Mouse (Mus musculus): ENCODE measurements around the gene C1rl. TPM values are rescaled to one million over a fixed set of nuclear protein-coding genes. Genes with fewer than 3 reads are reported as not detected.

Gene C1rl
- 0.42 and 0.56 TPM in 2 replicates for polyA plus RNA-seq (2015; fragmentation: Nextera tagmentation; extraction: Ambion mirVana)

DNA sequence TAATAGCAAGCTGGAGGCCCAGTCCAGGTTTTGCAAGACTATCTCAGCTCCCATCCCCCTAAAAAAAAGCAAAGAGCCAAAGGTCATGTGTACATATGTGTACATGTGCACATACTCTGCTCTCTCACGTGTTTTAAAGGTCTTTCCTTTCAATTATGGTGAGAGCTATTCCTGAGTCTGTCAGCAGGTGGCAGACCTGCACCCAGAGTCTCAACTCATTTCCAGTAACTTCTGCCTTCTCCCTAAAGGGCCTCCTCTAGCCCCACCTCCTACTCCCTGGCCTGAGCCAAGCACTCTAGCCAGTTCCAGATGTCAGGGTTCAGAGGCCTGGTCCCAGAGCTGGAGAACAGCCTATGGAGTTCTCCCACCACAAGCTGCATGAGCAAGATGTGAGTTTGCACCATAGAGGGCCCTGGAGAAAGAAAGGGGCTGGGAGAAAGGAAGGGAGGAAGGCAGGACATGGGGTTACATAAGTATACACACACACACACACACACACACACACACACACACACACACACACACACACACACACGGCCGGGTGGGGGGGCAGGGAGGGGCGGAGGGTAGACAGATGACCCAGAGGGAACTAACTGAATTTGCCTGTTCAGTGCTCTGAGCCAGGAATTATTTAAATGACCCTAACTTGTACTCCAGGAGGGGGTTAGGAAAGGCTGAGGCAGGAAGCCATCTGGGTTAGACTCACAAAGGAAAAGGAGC, at the start of gene C1rl:
Gene C1rl, plus strand, starts transcription at position 272 of the 720 bp plus-strand sequence.
- no peak within 1 kb of the TSS for H3K9ac ChIP-seq
- 33% methylated on average over 3 of the region's 4 CpGs for WGBS
- H3K4me1 ChIP-seq (replicated peaks) = peaks cover 3% of the 10 kb centered on the region; the same call in 1 of the 2 replicates
- peak; percentile 73 for ATAC-seq (replicated peaks; ENCODE audit: insufficient number of reproducible peaks, insufficient read depth, low FRiP score, low read depth)
- no peak within 1 kb of the TSS for H3K4me3 ChIP-seq
- no peaks in the 10 kb centered on the region for H3K9me3 ChIP-seq (replicated peaks)
- H3K36me3 ChIP-seq = no peaks in the 10 kb centered on the region
- no peak within 1 kb of the TSS for H3K27ac ChIP-seq
- no peaks in the 10 kb centered on the region for H3K27me3 ChIP-seq
- H3K4me2 ChIP-seq = no peak within 1 kb of the TSS

DNA sequence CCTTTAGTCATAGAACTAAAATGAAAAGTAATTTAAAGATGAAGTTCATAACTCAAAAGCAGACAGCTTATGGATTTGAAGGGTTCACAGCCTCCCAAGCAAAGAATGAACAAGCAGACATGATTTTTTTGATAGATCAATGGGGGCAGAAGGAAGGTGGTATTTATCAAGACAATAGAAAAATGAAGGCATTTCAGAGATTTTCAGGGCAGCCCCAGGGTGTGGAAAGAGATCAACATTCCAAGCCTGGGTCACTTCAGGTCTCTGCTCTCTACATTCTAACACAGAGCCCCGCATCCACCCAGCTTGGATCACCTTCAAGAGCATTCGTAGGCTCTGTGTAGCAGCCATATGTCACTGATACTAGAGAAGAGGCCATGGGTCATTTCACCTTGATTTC, 49.6 kb upstream of the C1rl start:
- H3K4me1 ChIP-seq (replicated peaks) = no peaks in the 10 kb centered on the region
- no peak for ATAC-seq (replicated peaks; ENCODE audit: insufficient number of reproducible peaks, insufficient read depth, low FRiP score, low read depth)
- H3K9me3 ChIP-seq (replicated peaks) = no peaks in the 10 kb centered on the region
- no peak overlapping the region for H3K4me3 ChIP-seq
- no peaks in the 10 kb centered on the region for H3K27me3 ChIP-seq
- no peak overlapping the region for H3K4me2 ChIP-seq
- no peaks in the 10 kb centered on the region for H3K36me3 ChIP-seq
- H3K27ac ChIP-seq = no peak overlapping the region
- no peak overlapping the region for H3K9ac ChIP-seq
- WGBS = 80% methylated on average over 2 of the region's 2 CpGs

DNA sequence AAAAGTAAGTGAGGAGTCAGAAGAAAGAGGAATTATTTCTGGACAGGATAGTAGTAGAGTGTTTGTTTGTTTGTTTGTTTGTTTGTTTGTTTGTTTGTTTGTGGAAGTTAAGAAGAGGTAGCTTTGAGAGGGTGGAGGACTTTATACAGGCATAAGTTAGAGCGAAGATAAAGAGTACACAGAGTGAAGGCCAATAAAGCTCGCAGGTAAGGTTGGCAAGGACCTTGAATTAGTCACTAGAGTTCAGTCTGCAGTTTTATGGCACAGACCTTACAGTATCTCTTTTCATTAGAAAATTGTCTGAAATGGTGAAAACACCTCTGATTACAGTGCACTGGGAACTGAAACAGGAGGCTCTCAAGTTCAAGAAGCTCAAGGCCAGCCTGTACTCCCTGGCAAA, 46.9 kb upstream of the C1rl start:
- H3K4me3 ChIP-seq = no peak overlapping the region
- H3K27ac ChIP-seq = no peak overlapping the region
- no peak for ATAC-seq (replicated peaks; ENCODE audit: insufficient number of reproducible peaks, insufficient read depth, low FRiP score, low read depth)
- H3K9me3 ChIP-seq (replicated peaks) = no peaks in the 10 kb centered on the region
- H3K4me2 ChIP-seq = no peak overlapping the region
- no peaks in the 10 kb centered on the region for H3K36me3 ChIP-seq
- H3K4me1 ChIP-seq (replicated peaks) = no peaks in the 10 kb centered on the region
- 81% methylated on average over 2 of the region's 2 CpGs for WGBS
- H3K9ac ChIP-seq = no peak overlapping the region
- H3K27me3 ChIP-seq = no peaks in the 10 kb centered on the region

DNA sequence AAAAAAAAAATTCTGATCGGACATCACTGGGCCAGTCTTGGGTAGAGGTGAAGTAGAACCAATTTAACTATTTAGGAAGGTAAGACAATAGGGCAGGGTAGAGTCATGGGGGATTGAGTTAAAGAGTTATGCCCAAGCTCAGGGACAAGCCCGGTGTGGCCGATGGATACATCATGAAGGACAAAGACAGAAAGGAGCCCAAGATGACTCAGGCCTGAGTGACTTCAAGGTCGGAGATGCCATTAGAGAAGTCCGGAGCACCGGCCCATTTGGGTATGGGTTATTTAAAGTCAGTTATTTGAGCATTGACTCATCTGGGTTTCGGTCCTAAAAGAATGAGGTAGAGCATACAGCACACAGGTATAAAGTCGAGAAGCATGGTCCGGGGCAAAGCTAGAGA, 46.5 kb upstream of the C1rl start:
- 91% methylated on average over 9 of the region's 9 CpGs for WGBS
- Histone ChIP-seq H3K27me3 (no peaks in the 10 kb centered on the region), H3K4me1 (replicated peaks) (no peaks in the 10 kb centered on the region), H3K27ac (no peak overlapping the region), H3K9ac (no peak overlapping the region), H3K36me3 (no peaks in the 10 kb centered on the region), H3K4me2 (no peak overlapping the region), H3K4me3 (no peak overlapping the region), H3K9me3 (replicated peaks) (no peaks in the 10 kb centered on the region)
- ATAC-seq (replicated peaks; ENCODE audit: insufficient number of reproducible peaks, insufficient read depth, low FRiP score, low read depth) = no peak

DNA sequence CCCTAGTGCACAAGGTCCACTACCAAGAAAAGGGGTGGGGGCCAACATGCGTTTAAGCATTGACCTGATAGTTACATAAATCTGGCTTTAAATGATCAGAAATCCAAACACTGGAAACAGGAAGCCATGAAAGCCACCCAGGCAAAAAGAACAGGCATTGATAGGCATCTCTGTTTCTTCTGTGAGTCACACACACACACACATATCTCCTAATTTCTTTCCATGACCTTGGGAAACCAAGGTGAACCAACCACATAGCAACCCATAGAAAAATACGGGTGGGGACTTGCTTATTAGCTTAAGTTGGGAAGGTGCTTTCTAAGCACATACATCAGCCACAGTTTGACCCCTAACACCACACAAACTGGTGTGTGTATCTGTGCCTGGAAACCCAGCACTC, 45.6 kb upstream of the C1rl start:
- 80% methylated on average over 2 of the region's 2 CpGs for WGBS
- Histone ChIP-seq H3K9ac (no peak overlapping the region), H3K4me1 (replicated peaks) (no peaks in the 10 kb centered on the region)

DNA sequence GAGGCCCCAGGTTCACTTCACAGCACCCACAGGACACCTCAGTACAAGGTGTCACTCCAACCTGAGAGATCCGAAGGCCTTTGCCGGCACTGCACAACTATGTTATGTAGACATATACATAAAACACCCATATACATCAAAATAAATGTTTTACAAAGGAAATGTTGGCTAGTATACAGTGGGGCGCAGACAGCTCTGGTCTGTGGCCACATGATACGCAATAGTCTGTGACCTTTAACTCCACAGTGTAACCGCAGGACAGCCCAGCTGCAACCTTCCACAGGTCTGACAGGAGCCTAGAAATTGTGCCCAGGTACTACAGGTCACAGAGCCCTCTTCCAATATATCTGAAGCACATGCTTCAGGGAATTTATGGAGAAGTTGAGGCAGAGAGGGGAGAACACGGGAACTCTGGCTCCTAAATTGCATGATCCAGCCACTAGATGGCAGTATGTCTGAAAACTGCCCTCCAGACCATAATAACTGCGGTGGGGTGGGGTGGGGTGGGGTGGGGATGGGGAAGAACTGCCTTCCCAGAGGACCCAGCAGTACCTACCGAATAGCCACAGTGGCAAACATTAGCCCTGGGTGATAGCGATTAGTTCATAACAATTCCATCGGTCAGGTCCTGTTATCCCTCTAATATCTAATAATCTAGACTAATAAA, 44.6 kb upstream of the C1rl start:
- no peak overlapping the region for H3K4me3 ChIP-seq
- no peaks in the 10 kb centered on the region for H3K9me3 ChIP-seq (replicated peaks)
- H3K4me2 ChIP-seq = no peak overlapping the region
- H3K4me1 ChIP-seq (replicated peaks) = no peaks in the 10 kb centered on the region
- no peak for ATAC-seq (replicated peaks; ENCODE audit: insufficient number of reproducible peaks, insufficient read depth, low FRiP score, low read depth)
- no peaks in the 10 kb centered on the region for H3K27me3 ChIP-seq
- H3K27ac ChIP-seq = no peak overlapping the region
- no peaks in the 10 kb centered on the region for H3K36me3 ChIP-seq
- WGBS = 71% methylated on average over 10 of the region's 10 CpGs
- H3K9ac ChIP-seq = no peak overlapping the region

More for the DNA sequence above, 45.6 kb upstream of the C1rl start:
- Histone ChIP-seq H3K36me3 (no peaks in the 10 kb centered on the region), H3K4me2 (no peak overlapping the region), H3K4me3 (no peak overlapping the region), H3K27ac (no peak overlapping the region), H3K27me3 (no peaks in the 10 kb centered on the region), H3K9me3 (replicated peaks) (no peaks in the 10 kb centered on the region)
- ATAC-seq (replicated peaks; ENCODE audit: insufficient number of reproducible peaks, insufficient read depth, low FRiP score, low read depth) = no peak

DNA sequence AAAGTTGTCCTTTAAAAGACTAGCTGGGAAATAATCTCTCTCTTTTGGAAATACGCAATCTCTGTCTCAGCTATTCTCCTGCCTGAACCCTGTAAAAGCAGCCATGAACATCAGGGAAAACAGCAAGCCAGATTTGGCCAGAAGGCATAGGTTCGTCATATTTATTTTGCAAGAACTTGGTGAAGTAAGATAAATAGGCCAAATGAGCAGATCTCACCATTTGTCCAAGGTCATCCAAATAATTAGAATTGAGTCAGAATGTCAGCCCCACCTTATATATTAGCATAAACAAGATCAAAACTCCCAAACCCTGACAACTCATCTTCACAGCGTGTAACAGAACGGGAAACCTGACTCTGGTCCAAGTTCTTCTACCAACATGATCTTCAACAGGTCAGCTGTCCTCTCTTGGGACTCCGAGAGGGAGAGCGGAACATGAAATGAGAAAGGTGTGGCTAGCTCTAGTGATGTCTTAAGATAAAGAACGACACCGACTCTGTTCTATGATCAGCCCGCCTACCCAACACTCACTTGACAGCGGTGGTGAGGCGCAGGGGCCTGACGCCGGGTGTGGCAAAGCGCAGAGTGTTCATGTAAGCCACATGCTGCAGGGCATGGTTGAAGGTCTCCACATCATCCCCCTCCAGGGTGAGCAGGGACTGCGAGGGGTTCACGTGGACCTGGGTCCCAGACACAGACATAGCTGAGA, 43.8 kb upstream of the C1rl start:
- Histone ChIP-seq H3K9me3 (replicated peaks) (no peaks in the 10 kb centered on the region), H3K27ac (no peak overlapping the region), H3K9ac (no peak overlapping the region), H3K4me3 (no peak overlapping the region), H3K4me1 (replicated peaks) (no peaks in the 10 kb centered on the region), H3K27me3 (no peaks in the 10 kb centered on the region), H3K36me3 (no peaks in the 10 kb centered on the region), H3K4me2 (no peak overlapping the region)
- WGBS = 87% methylated on average over 16 of the region's 16 CpGs
- no peak for ATAC-seq (replicated peaks; ENCODE audit: insufficient number of reproducible peaks, insufficient read depth, low FRiP score, low read depth)

DNA sequence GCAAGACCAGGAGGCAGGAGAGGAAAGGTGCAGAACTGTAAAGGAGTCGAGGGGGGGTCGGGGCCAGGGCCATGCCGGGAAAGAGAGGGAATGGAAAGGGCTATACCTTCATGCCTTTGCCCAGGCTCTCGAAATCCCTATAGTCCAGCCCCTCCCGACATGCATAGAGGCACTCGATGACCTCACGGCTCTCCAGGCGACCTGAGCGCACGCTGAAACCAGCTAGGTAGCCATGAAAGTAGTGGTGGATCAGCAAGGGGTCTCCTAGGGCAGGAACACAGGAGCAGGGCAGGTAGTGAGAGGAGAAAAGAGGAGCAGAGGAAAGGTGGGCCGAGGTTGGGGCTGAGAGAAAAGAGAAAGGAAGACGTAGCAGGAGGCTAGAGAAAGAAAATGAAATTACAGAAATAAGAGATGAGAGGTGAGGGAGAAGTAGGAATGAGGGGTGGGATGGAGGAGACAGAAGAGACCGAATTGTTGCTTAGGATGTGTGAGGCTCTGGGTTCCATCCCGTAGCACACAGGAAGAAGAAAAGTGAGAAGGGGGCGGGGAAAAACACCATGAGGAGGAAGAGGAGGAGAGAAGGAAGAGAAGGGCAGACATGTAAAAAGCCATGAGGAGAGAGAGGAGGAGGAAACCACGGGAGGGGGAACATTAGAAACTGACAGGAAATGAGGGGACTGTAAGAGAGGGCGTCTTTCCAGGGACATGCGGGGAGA, 43.1 kb upstream of the C1rl start:
- Histone ChIP-seq H3K27ac (no peak overlapping the region), H3K4me3 (no peak overlapping the region), H3K9ac (no peak overlapping the region), H3K36me3 (no peaks in the 10 kb centered on the region), H3K4me1 (replicated peaks) (no peaks in the 10 kb centered on the region), H3K9me3 (replicated peaks) (no peaks in the 10 kb centered on the region), H3K27me3 (no peaks in the 10 kb centered on the region), H3K4me2 (no peak overlapping the region)
- no peak for ATAC-seq (replicated peaks; ENCODE audit: insufficient number of reproducible peaks, insufficient read depth, low FRiP score, low read depth)
- WGBS = 77% methylated on average over 18 of the region's 18 CpGs

DNA sequence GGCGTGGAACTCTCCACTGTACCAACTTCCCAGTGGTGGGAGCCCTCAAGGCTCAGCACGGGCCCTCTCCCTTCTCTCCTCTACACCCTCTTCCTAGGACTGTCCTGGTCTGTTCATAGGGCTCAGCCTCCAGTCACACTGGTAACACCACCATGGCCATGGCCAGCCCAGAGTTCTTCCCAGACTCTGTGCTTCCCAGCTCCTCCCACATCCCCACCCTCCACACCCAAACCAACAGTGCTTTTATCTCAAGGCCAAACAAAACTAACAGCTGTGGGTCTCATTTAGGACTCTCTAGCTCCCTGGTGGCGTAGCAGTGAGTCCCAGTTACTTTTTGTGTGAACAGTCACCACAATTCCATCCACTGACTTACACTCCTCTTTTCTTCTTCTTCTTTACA, 40.9 kb upstream of the C1rl start:
- WGBS = 61% methylated on average over 3 of the region's 3 CpGs

DNA sequence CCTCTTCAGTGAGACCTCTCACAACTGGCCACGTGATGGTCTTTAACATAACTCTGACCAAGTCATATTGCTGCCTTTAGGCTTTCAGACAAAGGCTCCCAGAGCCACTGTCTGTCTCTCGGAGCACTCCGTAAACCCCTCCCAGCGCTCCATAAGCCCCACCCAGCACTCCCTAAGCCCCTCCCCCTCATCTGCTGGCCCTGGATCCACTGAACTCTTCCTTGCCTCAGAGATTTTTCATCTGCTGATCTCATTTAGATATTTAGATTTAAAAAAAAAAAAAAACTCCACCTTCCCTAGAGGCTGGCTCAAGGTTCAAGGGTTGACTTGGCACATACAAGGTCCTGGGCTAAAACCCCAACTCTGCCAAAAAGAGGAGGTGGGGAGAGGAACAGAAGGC, 39.2 kb upstream of the C1rl start:
- no peak overlapping the region for H3K4me3 ChIP-seq
- WGBS = 51% methylated on average over 4 of the region's 4 CpGs
- no peak for ATAC-seq (replicated peaks; ENCODE audit: insufficient number of reproducible peaks, insufficient read depth, low FRiP score, low read depth)
- no peaks in the 10 kb centered on the region for H3K9me3 ChIP-seq (replicated peaks)
- no peaks in the 10 kb centered on the region for H3K27me3 ChIP-seq
- H3K36me3 ChIP-seq = no peaks in the 10 kb centered on the region
- H3K4me1 ChIP-seq (replicated peaks) = no peaks in the 10 kb centered on the region
- H3K27ac ChIP-seq = no peak overlapping the region
- no peak overlapping the region for H3K9ac ChIP-seq
- no peak overlapping the region for H3K4me2 ChIP-seq

More for the DNA sequence above, 40.9 kb upstream of the C1rl start:
- no peaks in the 10 kb centered on the region for H3K36me3 ChIP-seq
- H3K4me3 ChIP-seq = no peak overlapping the region
- H3K27me3 ChIP-seq = no peaks in the 10 kb centered on the region
- no peaks in the 10 kb centered on the region for H3K9me3 ChIP-seq (replicated peaks)
- ATAC-seq (replicated peaks; ENCODE audit: insufficient number of reproducible peaks, insufficient read depth, low FRiP score, low read depth) = no peak
- no peaks in the 10 kb centered on the region for H3K4me1 ChIP-seq (replicated peaks)
- no peak overlapping the region for H3K9ac ChIP-seq
- H3K27ac ChIP-seq = no peak overlapping the region
- no peak overlapping the region for H3K4me2 ChIP-seq

DNA sequence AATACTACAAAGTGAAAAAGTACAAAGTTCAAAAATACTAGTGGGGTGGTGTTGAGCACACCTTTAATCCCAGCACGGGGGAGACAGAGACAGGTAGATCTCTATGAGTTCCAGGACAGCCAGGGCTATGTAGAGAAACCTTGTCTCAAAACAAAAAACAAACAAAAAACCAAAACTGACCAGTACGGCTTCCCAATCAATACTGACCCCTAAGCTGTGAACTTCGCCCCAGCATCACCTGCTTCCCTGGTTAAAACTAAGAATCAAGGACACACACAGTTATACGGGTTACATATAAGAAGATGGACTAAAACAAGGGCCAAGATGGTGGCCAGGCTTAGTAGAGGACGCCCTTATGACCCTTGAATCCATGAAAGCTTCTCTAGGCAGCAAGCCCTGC, 36.7 kb upstream of the C1rl start:
- no peaks in the 10 kb centered on the region for H3K36me3 ChIP-seq
- H3K4me1 ChIP-seq (replicated peaks) = no peaks in the 10 kb centered on the region
- no peaks in the 10 kb centered on the region for H3K9me3 ChIP-seq (replicated peaks)
- WGBS = 91% methylated on average over 5 of the region's 5 CpGs
- ATAC-seq (replicated peaks; ENCODE audit: insufficient number of reproducible peaks, insufficient read depth, low FRiP score, low read depth) = no peak
- no peak overlapping the region for H3K4me2 ChIP-seq
- no peak overlapping the region for H3K9ac ChIP-seq
- H3K27me3 ChIP-seq = no peaks in the 10 kb centered on the region
- no peak overlapping the region for H3K4me3 ChIP-seq
- no peak overlapping the region for H3K27ac ChIP-seq
